Comparison of ENCODE assay signal across 8 mouse cellular contexts in the genomic region with DNA sequence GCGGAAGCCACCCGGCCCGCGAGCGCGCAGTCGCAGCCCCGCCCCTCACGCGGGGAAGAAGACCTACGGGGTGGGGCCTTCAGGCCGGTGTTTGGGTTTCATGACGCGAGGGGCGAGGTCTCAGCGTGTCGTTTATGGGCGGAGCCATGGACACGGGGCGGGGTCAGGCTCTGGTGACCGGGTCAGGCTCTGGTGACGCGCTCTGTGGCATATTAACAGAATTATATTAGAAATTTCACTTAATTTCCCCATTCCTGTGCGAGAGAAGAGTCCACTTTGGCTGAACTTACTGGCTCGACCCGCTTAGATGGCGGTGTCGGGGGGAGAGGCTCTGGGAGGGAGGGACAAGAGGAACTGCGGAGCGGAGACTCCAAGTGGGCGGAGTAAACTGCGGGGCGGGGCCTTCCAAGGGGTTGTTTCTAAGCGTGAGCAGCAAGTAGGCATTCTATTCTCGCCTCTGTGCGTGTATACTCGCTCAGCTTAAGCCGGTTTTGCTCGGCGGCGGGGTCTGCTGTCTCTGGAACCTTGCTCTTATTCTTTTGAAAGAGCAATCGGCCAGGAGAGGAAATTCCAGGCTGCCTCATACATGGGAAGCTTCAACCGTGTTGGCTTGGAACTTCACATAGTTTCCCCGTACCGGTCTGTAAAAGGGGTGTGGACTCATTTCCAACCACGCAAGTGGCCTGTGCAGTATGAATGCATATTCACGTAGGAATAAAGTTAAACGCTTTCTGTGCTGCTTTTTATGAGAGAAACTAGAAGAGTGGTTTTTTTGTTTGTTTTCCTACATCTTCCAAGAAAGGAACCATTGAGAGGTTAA. TPM values are rescaled to one million over a fixed set of nuclear protein-coding genes. Genes with fewer than 3 reads are reported as not detected.
DNase-seq lines count a peak whose midpoint lies in the region; ATAC-seq and TF ChIP-seq lines count a peak whose summit lies in the region.
"Not testable (repeated sequence)": the region's sequence is repeated elsewhere in the genome, so short reads cannot be mapped to it uniquely, and the experiment has no call there.

No protein-coding gene starts in this region.

- not testable (repeated sequence) for H3K9me3 ChIP-seq in E14TG2a.4 (ENCODE audit: low read length); forebrain, embryonic 15.5 days; kidney, embryonic 14.5 days (ENCODE audit: control insufficient read depth, low read length); midbrain, embryonic 15.5 days; stomach, embryonic 14.5 days (ENCODE audit: control insufficient read depth, low read depth, low read length)

- H3K36me3 ChIP-seq in E14TG2a.4 (ENCODE audit: insufficient read depth, low read length); forebrain, embryonic 15.5 days; kidney, embryonic 14.5 days (ENCODE audit: control insufficient read depth, insufficient read depth, low read length); liver, adult 2 months (ENCODE audit: control insufficient read depth, insufficient read depth, low read length); midbrain, embryonic 15.5 days (replicated peaks); stomach, embryonic 14.5 days (ENCODE audit: control insufficient read depth, insufficient read depth, low read length): not testable (repeated sequence)

- peak overlapping the region; percentile 53; the same call in 1 of the 2 replicates for H3K4me3 ChIP-seq in E14TG2a.4 (replicated peaks; ENCODE audit: low read length)
- H3K4me3 ChIP-seq in forebrain, embryonic 15.5 days: peak overlapping the region; percentile 51
- peak overlapping the region; percentile 44 for H3K4me3 ChIP-seq in kidney, embryonic 14.5 days (ENCODE audit: low read length)
- peak overlapping the region; percentile 59 for H3K4me3 ChIP-seq in liver, adult 2 months (ENCODE audit: insufficient read depth, low read depth, low read length)
- H3K4me3 ChIP-seq in midbrain, embryonic 15.5 days: peak overlapping the region; percentile 50
- peak overlapping the region; percentile 37 for H3K4me3 ChIP-seq in stomach, embryonic 14.5 days (ENCODE audit: low read depth, low read length)

- ATAC-seq in forebrain, embryonic 15.5 days (replicated peaks): peak; percentile 96
- ATAC-seq in kidney, embryonic 14.5 days (ENCODE audit: low FRiP score, low TSS enrichment): peak; percentile 97
- peak; percentile 97 for ATAC-seq in midbrain, embryonic 15.5 days (replicated peaks)
- ATAC-seq in stomach, embryonic 14.5 days (ENCODE audit: insufficient number of reproducible peaks, insufficient read depth, low FRiP score, low read depth): peak; percentile 96

- intact Hi-C loops in heart, postnatal 10 days (cut with DNase I): not testable (repeated sequence)

- not testable (repeated sequence) for H3K9ac ChIP-seq in forebrain, embryonic 15.5 days (replicated peaks); kidney, embryonic 14.5 days (ENCODE audit: low read depth, low read length); midbrain, embryonic 15.5 days; stomach, embryonic 14.5 days (replicated peaks; ENCODE audit: low read depth, low read length)
- H3K9ac ChIP-seq in liver, adult 2 months (ENCODE audit: low read depth, low read length): peak overlapping the region; percentile 58; the same call in 1 of the 2 replicates

- H3K27me3 ChIP-seq in E14TG2a.4 (ENCODE audit: insufficient read depth, low read length); forebrain, embryonic 15.5 days; kidney, embryonic 14.5 days (ENCODE audit: control insufficient read depth, insufficient read depth, low read length); liver, adult 2 months (ENCODE audit: control insufficient read depth, insufficient read depth, low read length); midbrain, embryonic 15.5 days (replicated peaks); stomach, embryonic 14.5 days (ENCODE audit: control insufficient read depth, insufficient read depth, low read length): not testable (repeated sequence)

- not testable (repeated sequence) for H3K79me2 ChIP-seq in liver, adult 2 months (ENCODE audit: control insufficient read depth, insufficient read depth, low read length)

- H3K27ac ChIP-seq in forebrain, embryonic 15.5 days (replicated peaks): 0 out of 2 replicates have a peak overlapping the region, but pooled peaks have one; percentile 40
- not testable (repeated sequence) for H3K27ac ChIP-seq in kidney, embryonic 14.5 days (ENCODE audit: low read depth, low read length); stomach, embryonic 14.5 days (ENCODE audit: low read length)
- peak overlapping the region; percentile 76 for H3K27ac ChIP-seq in liver, adult 2 months (replicated peaks; ENCODE audit: insufficient read depth, low read depth, low read length)
- 0 out of 2 replicates have a peak overlapping the region, but pooled peaks have one; percentile 58 for H3K27ac ChIP-seq in midbrain, embryonic 15.5 days

- peak; percentile 67 for DNase-seq in cerebellum, adult 9-10 months
- peak; percentile 57 to 63 for DNase-seq in heart, postnatal 10 days
- DNase-seq in liver, adult 2 months (ENCODE audit: extremely low read depth, low read depth, low spot score): peak; percentile 46

- H3K4me2 ChIP-seq in forebrain, embryonic 15.5 days (replicated peaks): peak overlapping the region; percentile 41
- peak overlapping the region; percentile 29; the same call in 1 of the 2 replicates for H3K4me2 ChIP-seq in kidney, embryonic 14.5 days (replicated peaks; ENCODE audit: low read depth, low read length)
- H3K4me2 ChIP-seq in midbrain, embryonic 15.5 days: peak overlapping the region; percentile 45
- 0 out of 2 replicates have a peak overlapping the region, but pooled peaks have one; percentile 23 for H3K4me2 ChIP-seq in stomach, embryonic 14.5 days (replicated peaks; ENCODE audit: low read depth, low read length)

- not testable (repeated sequence) for H3K4me1 ChIP-seq in E14TG2a.4 (replicated peaks; ENCODE audit: low read depth, low read length); forebrain, embryonic 15.5 days; kidney, embryonic 14.5 days (ENCODE audit: control insufficient read depth, insufficient read depth, low read length); liver, adult 2 months (ENCODE audit: control insufficient read depth, insufficient read depth, low read length); midbrain, embryonic 15.5 days; stomach, embryonic 14.5 days (ENCODE audit: control insufficient read depth, insufficient read depth, low read length)

- 1% methylated on average over 21 of the region's 48 CpGs for WGBS in forebrain, embryonic 15.5 days
- WGBS in kidney, embryonic 14.5 days: under 1% methylated on average over 12 of the region's 48 CpGs
- 1% methylated on average over 18 of the region's 48 CpGs for WGBS in liver, adult 2 months
- WGBS in midbrain, embryonic 15.5 days: 1% methylated on average over 18 of the region's 48 CpGs
- under 1% methylated on average over 13 of the region's 48 CpGs for WGBS in stomach, embryonic 14.5 days

- not testable (repeated sequence) for TF ChIP-seq POLR2A in liver, adult 2 months (IDR thresholded peaks at IDR 0.05; ENCODE audit: extremely low read depth, insufficient read depth, low read length)

- not testable (repeated sequence) for TF ChIP-seq CTCF in E14TG2a.4 (conservative IDR thresholded peaks at IDR 0.05; ENCODE audit: low read length); liver, adult 2 months (IDR thresholded peaks at IDR 0.05; ENCODE audit: low read depth, low read length)

RNA-seq across cellular contexts. Expression of a gene that starts 0.4 kb away (rescaled TPM):
- 46.1 and 48.1 TPM in 2 replicates for polyA plus RNA-seq in forebrain, embryonic 15.5 days (2015; fragmentation: Nextera tagmentation; extraction: Ambion mirVana)
- total RNA-seq in heart, postnatal 10 days (2021): 1 to 10 TPM; 9.1 to 10.0 TPM
- polyA plus RNA-seq in kidney, embryonic 14.5 days (2014; fragmentation: Nextera tagmentation; extraction: Ambion mirVana): 59.9 and 80.2 TPM in 2 replicates
- 6.8 and 7.0 TPM in 2 replicates for total RNA-seq in liver, adult 2 months (2014; rRNA removed)
- 6.9 and 10.9 TPM in 2 replicates for polyA plus RNA-seq in liver, adult 2 months (2012; rRNA removed)
- 55.2 and 56.3 TPM in 2 replicates for polyA plus RNA-seq in midbrain, embryonic 15.5 days (2015; fragmentation: Nextera tagmentation; extraction: Ambion mirVana)
- polyA plus RNA-seq in stomach, embryonic 14.5 days (2014; fragmentation: Nextera tagmentation; extraction: Ambion mirVana): 73.7 and 77.0 TPM in 2 replicates

RNA-seq across cellular contexts. Expression of a gene that starts 9.0 kb away (rescaled TPM):
- 85.4 and 96.0 TPM in 2 replicates for polyA plus RNA-seq in forebrain, embryonic 15.5 days (2015; fragmentation: Nextera tagmentation; extraction: Ambion mirVana)
- total RNA-seq in heart, postnatal 10 days (2021): 100 to 1,000 TPM; 191 to 203 TPM
- 256 and 257 TPM in 2 replicates for polyA plus RNA-seq in kidney, embryonic 14.5 days (2014; fragmentation: Nextera tagmentation; extraction: Ambion mirVana)
- 160 and 194 TPM in 2 replicates for total RNA-seq in liver, adult 2 months (2014; rRNA removed)
- 113 and 123 TPM in 2 replicates for polyA plus RNA-seq in liver, adult 2 months (2012; rRNA removed)
- 76.6 and 90.6 TPM in 2 replicates for polyA plus RNA-seq in midbrain, embryonic 15.5 days (2015; fragmentation: Nextera tagmentation; extraction: Ambion mirVana)
- 229 and 237 TPM in 2 replicates for polyA plus RNA-seq in stomach, embryonic 14.5 days (2014; fragmentation: Nextera tagmentation; extraction: Ambion mirVana)

RNA-seq across cellular contexts. Expression of a gene that starts 12.9 kb away (rescaled TPM):
- 48.2 and 51.7 TPM in 2 replicates for polyA plus RNA-seq in forebrain, embryonic 15.5 days (2015; fragmentation: Nextera tagmentation; extraction: Ambion mirVana)
- 10 to 100 TPM; 52.5 to 55.5 TPM for total RNA-seq in heart, postnatal 10 days (2021)
- polyA plus RNA-seq in kidney, embryonic 14.5 days (2014; fragmentation: Nextera tagmentation; extraction: Ambion mirVana): 38.6 and 45.0 TPM in 2 replicates
- 19.1 and 20.4 TPM in 2 replicates for total RNA-seq in liver, adult 2 months (2014; rRNA removed)
- polyA plus RNA-seq in liver, adult 2 months (2012; rRNA removed): 17.0 and 20.5 TPM in 2 replicates
- polyA plus RNA-seq in midbrain, embryonic 15.5 days (2015; fragmentation: Nextera tagmentation; extraction: Ambion mirVana): 59.6 and 62.6 TPM in 2 replicates
- polyA plus RNA-seq in stomach, embryonic 14.5 days (2014; fragmentation: Nextera tagmentation; extraction: Ambion mirVana): 45.4 and 47.4 TPM in 2 replicates

RNA-seq across cellular contexts. Expression of a gene that starts 17.3 kb away (rescaled TPM):
- 0.20 and 0.42 TPM in 2 replicates for polyA plus RNA-seq in forebrain, embryonic 15.5 days (2015; fragmentation: Nextera tagmentation; extraction: Ambion mirVana)
- not detected for total RNA-seq in heart, postnatal 10 days (2021)
- polyA plus RNA-seq in kidney, embryonic 14.5 days (2014; fragmentation: Nextera tagmentation; extraction: Ambion mirVana): 0.16 TPM in 1 of 2 replicates, not detected in the other
- 0.47 TPM in 1 of 2 replicates, not detected in the other for total RNA-seq in liver, adult 2 months (2014; rRNA removed)
- polyA plus RNA-seq in liver, adult 2 months (2012; rRNA removed): 0.17 TPM in 2 replicates
- 0.18 and 0.35 TPM in 2 replicates for polyA plus RNA-seq in midbrain, embryonic 15.5 days (2015; fragmentation: Nextera tagmentation; extraction: Ambion mirVana)
- polyA plus RNA-seq in stomach, embryonic 14.5 days (2014; fragmentation: Nextera tagmentation; extraction: Ambion mirVana): 0.42 and 0.50 TPM in 2 replicates
